Mouse (Mus musculus): ENCODE data around the gene Evi2. TPM values are rescaled to one million over a fixed set of nuclear protein-coding genes. Genes with fewer than 3 reads are reported as not detected.

Evi2 gene
- total and polyA plus RNA-seq, 3 experiments: 0.15 to 1.2 TPM; not detected in 1

DNA sequence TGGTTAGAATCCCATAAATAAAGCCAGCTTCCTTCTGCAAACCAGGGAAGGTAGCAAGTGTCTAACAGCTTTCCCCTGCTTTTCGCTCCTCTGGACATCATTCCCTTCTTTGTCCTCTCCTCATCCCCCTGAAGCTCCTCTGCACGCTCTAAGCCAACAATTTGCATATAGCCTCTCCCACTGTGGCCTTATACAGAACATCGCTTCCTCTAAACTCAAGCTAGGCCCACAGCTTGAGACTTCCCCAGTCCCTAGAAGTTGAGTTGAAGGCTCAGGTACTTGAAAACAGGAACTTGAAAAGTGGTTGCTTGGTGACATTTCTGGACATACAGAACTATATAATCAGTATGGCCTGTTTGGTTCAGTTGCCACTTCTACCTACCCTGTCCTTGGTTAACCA, 43.4 kb upstream of the Evi2 start:
- Histone ChIP-seq H3K4me1 (ENCODE audit: control insufficient read depth in 1 of 2, insufficient read depth in 2 of 2, low read length in 2 of 2) (no peaks in the 10 kb centered on the region), H3K27me3 (ENCODE audit: control insufficient read depth in 1 of 2, insufficient read depth in 2 of 2, low read length in 2 of 2) (no peaks in the 10 kb centered on the region), H3K9ac (ENCODE audit: control insufficient read depth, low read depth, low read length, poor library complexity, severe bottlenecking) (no peak overlapping the region), H3K36me3 (ENCODE audit: control insufficient read depth in 1 of 2, insufficient read depth in 2 of 2, low read length in 2 of 2) (peaks cover 0 to 14% of the 10 kb centered on the region in 2 experiments; a peak in 2 of 4 replicates), H3K4me3 (ENCODE audit: control insufficient read depth in 1 of 2, insufficient read depth in 1 of 2, low read depth in 2 of 2, low read length in 2 of 2) (no peak overlapping the region), H3K9me3 (replicated peaks; ENCODE audit: insufficient read depth, low read length) (no peaks in the 10 kb centered on the region), H3K27ac (ENCODE audit: control insufficient read depth, low read depth, low read length) (no peak overlapping the region), H3K79me2 (ENCODE audit: control insufficient read depth, insufficient read depth, low read length, poor library complexity) (no peaks in the 10 kb centered on the region)
- DNase-seq (ENCODE audit: low read depth, low spot score): peak; percentile 69
- TF ChIP-seq UBTF (IDR thresholded peaks at IDR 0.05; ENCODE audit: borderline replicate concordance, insufficient read depth, low read depth, low read length) (no peak), MAZ (IDR thresholded peaks at IDR 0.05; ENCODE audit: low read depth, low read length) (no peak), MYB (IDR thresholded peaks at IDR 0.05; ENCODE audit: low read depth, low read length) (no peak), E2F4 (IDR thresholded peaks at IDR 0.05; ENCODE audit: borderline replicate concordance, low read depth, low read length) (no peak), POLR2AphosphoS2 (IDR thresholded peaks at IDR 0.05; ENCODE audit: low read length) (no peak), TAL1 (IDR thresholded peaks at IDR 0.05; ENCODE audit: low read length) (no peak)

DNA sequence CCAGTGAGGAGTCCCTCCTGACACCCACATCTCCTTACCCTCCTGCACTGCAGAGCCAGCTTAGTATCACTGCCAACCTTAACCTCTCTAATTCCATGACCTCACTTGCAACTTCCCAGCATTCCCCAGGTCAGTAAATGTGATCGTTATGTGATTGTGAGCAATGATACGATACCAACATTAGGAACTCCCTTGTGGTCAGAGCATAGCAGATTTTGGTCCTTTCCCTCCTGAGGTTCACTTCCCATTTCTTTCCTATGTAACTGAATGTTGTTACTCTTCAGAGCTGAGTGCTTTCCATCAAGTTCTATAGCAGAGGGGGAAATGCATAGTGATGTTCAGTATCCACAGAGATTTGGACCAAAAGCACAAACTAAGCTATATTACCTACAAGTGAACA, 39.9 kb upstream of the Evi2 start:
- H3K4me1 ChIP-seq (ENCODE audit: control insufficient read depth in 1 of 2, insufficient read depth in 2 of 2, low read length in 2 of 2): no peaks in the 10 kb centered on the region
- DNase-seq (ENCODE audit: low read depth, low spot score): no peak
- H3K4me3 ChIP-seq (ENCODE audit: control insufficient read depth in 1 of 2, insufficient read depth in 1 of 2, low read depth in 2 of 2, low read length in 2 of 2): no peak overlapping the region
- TF ChIP-seq CHD1 (IDR thresholded peaks at IDR 0.05; ENCODE audit: low read depth, low read length) (no peak), CTCF (IDR thresholded peaks at IDR 0.05 in 2 of 3, conservative IDR thresholded peaks at IDR 0.05 in 1 of 3; ENCODE audit: control insufficient read depth in 1 of 3, insufficient read depth in 1 of 3, low read depth in 2 of 3, low read length in 3 of 3, poor library complexity in 1 of 3, severe bottlenecking in 1 of 3) (no peak), POLR2AphosphoS2 (IDR thresholded peaks at IDR 0.05; ENCODE audit: low read length) (no peak), MYB (IDR thresholded peaks at IDR 0.05; ENCODE audit: low read depth, low read length) (no peak), MAX (IDR thresholded peaks at IDR 0.05; ENCODE audit: low read length) (no peak), MXI1 (IDR thresholded peaks at IDR 0.05; ENCODE audit: low read depth, low read length) (no peak), CHD2 (IDR thresholded peaks at IDR 0.05; ENCODE audit: low read length) (no peak), TBP (IDR thresholded peaks at IDR 0.05; ENCODE audit: low read depth, low read length) (no peak), GABPA (IDR thresholded peaks at IDR 0.05; ENCODE audit: low read depth, low read length) (no peak), ELF1 (IDR thresholded peaks at IDR 0.05; ENCODE audit: low read depth, low read length) (no peak), BHLHE40 (IDR thresholded peaks at IDR 0.05; ENCODE audit: borderline replicate concordance, low read depth, low read length) (no peak), MYC (IDR thresholded peaks at IDR 0.05; ENCODE audit: low read depth, low read length) (no peak), TCF12 (IDR thresholded peaks at IDR 0.05; ENCODE audit: low read depth, low read length) (no peak), POLR2A (IDR thresholded peaks at IDR 0.05; ENCODE audit: control insufficient read depth in 1 of 2, insufficient read depth in 1 of 2, low read depth in 1 of 2, low read length in 2 of 2, poor library complexity in 1 of 2) (no peak), E2F4 (IDR thresholded peaks at IDR 0.05; ENCODE audit: borderline replicate concordance, low read depth, low read length) (no peak), ZMIZ1 (IDR thresholded peaks at IDR 0.05; ENCODE audit: low read depth, low read length) (no peak), ZC3H11A (IDR thresholded peaks at IDR 0.05; ENCODE audit: low read depth, low read length) (no peak)
- H3K36me3 ChIP-seq (ENCODE audit: control insufficient read depth in 1 of 2, insufficient read depth in 2 of 2, low read length in 2 of 2): peaks cover 0 to 16% of the 10 kb centered on the region in 2 experiments; a peak in 2 of 4 replicates
- H3K27me3 ChIP-seq (ENCODE audit: control insufficient read depth in 1 of 2, insufficient read depth in 2 of 2, low read length in 2 of 2): no peaks in the 10 kb centered on the region
- no peaks in the 10 kb centered on the region for H3K9me3 ChIP-seq (replicated peaks; ENCODE audit: insufficient read depth, low read length)
- H3K79me2 ChIP-seq (ENCODE audit: control insufficient read depth, insufficient read depth, low read length, poor library complexity): no peaks in the 10 kb centered on the region
- H3K9ac ChIP-seq (ENCODE audit: control insufficient read depth, low read depth, low read length, poor library complexity, severe bottlenecking): no peak overlapping the region
- no peak overlapping the region for H3K27ac ChIP-seq (ENCODE audit: control insufficient read depth, low read depth, low read length)
